Mouse (Mus musculus) neural tube, embryonic 13.5 days (tissue): ENCODE measurements around the gene Dhx15. TPM values are rescaled to one million over a fixed set of nuclear protein-coding genes. Genes with fewer than 3 reads are reported as not detected.

Experiments used
- ATAC-seq: fragments of 200-750 bp; cut with Nextera tagmentation; 2 replicates; pipeline ENCODE4 v1.8.0; 2017; ENCODE audit warnings: low read depth, mild to moderate bottlenecking, moderate TSS enrichment, moderate library complexity
- H3K27ac ChIP-seq: fragments of 300-500 bp; sonication (generic); replicated peaks from 2 replicates; pipeline ENCODE4 v1.5.1; 2015; ENCODE audit warnings: moderate library complexity, mild to moderate bottlenecking, inconsistent platforms
- H3K27me3 ChIP-seq: fragments of 300-500 bp; sonication (generic); 2 replicates; pipeline ENCODE4 v1.6.1; 2015; ENCODE audit warnings: mild to moderate bottlenecking, inconsistent platforms
- H3K36me3 ChIP-seq: fragments of 300-500 bp; sonication (generic); 2 replicates; pipeline ENCODE4 v1.6.1; 2015; ENCODE audit warnings: mild to moderate bottlenecking, inconsistent platforms
- H3K4me1 ChIP-seq: fragments of 300-500 bp; sonication (generic); replicated peaks from 2 replicates; pipeline ENCODE4 v1.6.1; 2015; ENCODE audit warnings: inconsistent platforms
- H3K4me2 ChIP-seq: fragments of 300-500 bp; sonication (generic); 2 replicates; pipeline ENCODE4 v1.6.1; 2015; ENCODE audit warnings: inconsistent platforms, mild to moderate bottlenecking, moderate library complexity
- H3K4me3 ChIP-seq: fragments of 300-500 bp; sonication (generic); 2 replicates; pipeline ENCODE4 v1.5.1; 2015; ENCODE audit warnings: mild to moderate bottlenecking, inconsistent platforms
- H3K9ac ChIP-seq: fragments of 300-500 bp; sonication (generic); 2 replicates; pipeline ENCODE4 v1.6.1; 2015; ENCODE audit warnings: moderate library complexity, mild to moderate bottlenecking, inconsistent platforms
- H3K9me3 ChIP-seq: fragments of 300-500 bp; sonication (generic); 2 replicates; pipeline ENCODE4 v1.6.1; 2016; ENCODE audit warnings: inconsistent platforms
- WGBS: fragments of 180-500 bp; shearing (Covaris S2); methylation state at CpG from one replicate; pipeline ENCODE4 v1.1.7; 2015; 5-methylcytosine and 5-hydroxymethylcytosine counted together
- polyA plus RNA-seq: library from polyadenylated mRNA; unstranded; fragments of >200 nt; fragmentation: Nextera tagmentation; extraction: Ambion mirVana; gene quantifications from 2 replicates; pipeline ENCODE4 v1.2.1, GENCODE M21; 2015

Dhx15 gene
- polyA plus RNA-seq, 1 experiment from 2014 or later, result 126 TPM

GRCm38 (mm10) chr5:52218238-52218637 is 27.9 kb upstream of the Dhx15 start:
- H3K27me3 ChIP-seq, result no peaks in the 10 kb centered on the region
- 0 out of 2 replicates have a peak overlapping the region, but pooled peaks have one; percentile 6 for H3K27ac ChIP-seq
- peaks cover 26% of the 10 kb centered on the region for H3K4me1 ChIP-seq
- no peaks in the 10 kb centered on the region for H3K9me3 ChIP-seq
- no peak overlapping the region for H3K4me2 ChIP-seq
- ATAC-seq, result no peak
- no peak overlapping the region for H3K9ac ChIP-seq
- WGBS, result 63% methylated on average over 6 of the region's 6 CpGs
- no peaks in the 10 kb centered on the region for H3K36me3 ChIP-seq
- no peak overlapping the region for H3K4me3 ChIP-seq

- no peak overlapping the region for H3K9ac ChIP-seq
- peaks cover 18% of the 10 kb centered on the region for H3K4me1 ChIP-seq
- H3K9me3 ChIP-seq, result no peaks in the 10 kb centered on the region
- WGBS, result 84% methylated on average over 7 of the region's 7 CpGs
- H3K27ac ChIP-seq, result no peak overlapping the region
- no peaks in the 10 kb centered on the region for H3K27me3 ChIP-seq
- ATAC-seq, result no peak
- H3K36me3 ChIP-seq, result no peaks in the 10 kb centered on the region
- H3K4me3 ChIP-seq, result no peak overlapping the region
- H3K4me2 ChIP-seq, result no peak overlapping the region
These were observed 23.0 kb upstream of the Dhx15 start for GRCm38 (mm10) chr5:52213143-52213900.

GRCm38 (mm10) chr5:52191180-52191468 is 810 bp upstream of the Dhx15 start:
- H3K9ac ChIP-seq, result peak overlapping the region; percentile 64
- WGBS, result 31% methylated on average over 1 of the region's 1 CpGs
- peaks cover 36% of the 10 kb centered on the region for H3K4me1 ChIP-seq
- peak overlapping the region; percentile 91 for H3K4me2 ChIP-seq
- H3K27ac ChIP-seq, result no peak overlapping the region
- peak overlapping the region; percentile 99 for H3K4me3 ChIP-seq
- H3K36me3 ChIP-seq, result no peaks in the 10 kb centered on the region
- H3K9me3 ChIP-seq, result no peaks in the 10 kb centered on the region
- no peak; the same call in 1 of the 2 replicates for ATAC-seq
- H3K27me3 ChIP-seq, result no peaks in the 10 kb centered on the region

- WGBS, result 1% methylated on average over 63 of the region's 63 CpGs
- Histone ChIP-seq H3K27ac (peak overlapping the region; percentile 97), H3K4me3 (peak overlapping the region; percentile 99), H3K9ac (peak overlapping the region; percentile 99), H3K4me2 (peak overlapping the region; percentile 91), H3K4me1 (peaks cover 45% of the 10 kb centered on the region), H3K27me3 (no peaks in the 10 kb centered on the region), H3K36me3 (no peaks in the 10 kb centered on the region), H3K9me3 (no peaks in the 10 kb centered on the region)
- peak; percentile 86 for ATAC-seq
These were observed 499 bp downstream of the Dhx15 start for GRCm38 (mm10) chr5:52189664-52190365.

- Histone ChIP-seq H3K9ac (peak overlapping the region; percentile 99; the same call in 1 of the 2 replicates), H3K36me3 (peaks cover 11% of the 10 kb centered on the region), H3K27ac (no peak overlapping the region), H3K27me3 (no peaks in the 10 kb centered on the region), H3K4me2 (peak overlapping the region; percentile 91), H3K4me1 (peaks cover 45% of the 10 kb centered on the region), H3K4me3 (peak overlapping the region; percentile 99), H3K9me3 (no peaks in the 10 kb centered on the region)
- 34% methylated on average over 3 of the region's 3 CpGs for WGBS
- no peak for ATAC-seq
These were observed 2.1 kb downstream of the Dhx15 start for GRCm38 (mm10) chr5:52188206-52188605.

GRCm38 (mm10) chr5:52177326-52177725 is 13.0 kb downstream of the Dhx15 start:
- Histone ChIP-seq H3K27ac (no peak overlapping the region), H3K9ac (no peak overlapping the region), H3K27me3 (no peaks in the 10 kb centered on the region), H3K4me3 (no peak overlapping the region), H3K4me2 (no peak overlapping the region), H3K36me3 (peaks cover 23% of the 10 kb centered on the region), H3K4me1 (no peaks in the 10 kb centered on the region), H3K9me3 (no peaks in the 10 kb centered on the region)
- WGBS, result 92% methylated on average over 1 of the region's 1 CpGs
- ATAC-seq, result no peak

- H3K9me3 ChIP-seq, result no peaks in the 10 kb centered on the region
- H3K9ac ChIP-seq, result no peak overlapping the region
- no peaks in the 10 kb centered on the region for H3K4me1 ChIP-seq
- no peak overlapping the region for H3K27ac ChIP-seq
- H3K4me2 ChIP-seq, result no peak overlapping the region
- no peaks in the 10 kb centered on the region for H3K27me3 ChIP-seq
- ATAC-seq, result no peak
- no peak overlapping the region for H3K4me3 ChIP-seq
- 69% methylated on average over 2 of the region's 2 CpGs for WGBS
- H3K36me3 ChIP-seq, result peaks cover 47% of the 10 kb centered on the region
These were observed 21.8 kb downstream of the Dhx15 start for GRCm38 (mm10) chr5:52168468-52168867.

- no peak overlapping the region for H3K4me2 ChIP-seq
- H3K27me3 ChIP-seq, result no peaks in the 10 kb centered on the region
- 92% methylated on average over 3 of the region's 3 CpGs for whole genome bisulfite sequencing
- ATAC-seq, result no peak
- H3K9me3 ChIP-seq, result no peaks in the 10 kb centered on the region
- H3K36me3 ChIP-seq, result peaks cover 29% of the 10 kb centered on the region
- no peaks in the 10 kb centered on the region for H3K4me1 ChIP-seq
- H3K4me3 ChIP-seq, result no peak overlapping the region
- H3K9ac ChIP-seq, result no peak overlapping the region
- H3K27ac ChIP-seq, result no peak overlapping the region
These were observed 41.2 kb downstream of the Dhx15 start for GRCm38 (mm10) chr5:52149138-52149537.

GRCm38 (mm10) chr5:52147141-52147540 is 43.2 kb downstream of the Dhx15 start:
- Histone ChIP-seq H3K9me3 (no peaks in the 10 kb centered on the region), H3K4me1 (no peaks in the 10 kb centered on the region), H3K4me2 (no peak overlapping the region), H3K27me3 (no peaks in the 10 kb centered on the region), H3K9ac (no peak overlapping the region), H3K27ac (no peak overlapping the region), H3K4me3 (no peak overlapping the region), H3K36me3 (peaks cover 17% of the 10 kb centered on the region)
- ATAC-seq, result no peak
- WGBS, result 91% methylated on average over 4 of the region's 4 CpGs

- Histone ChIP-seq H3K4me3 (no peak overlapping the region), H3K4me2 (no peak overlapping the region), H3K9me3 (no peaks in the 10 kb centered on the region), H3K36me3 (peaks cover 9% of the 10 kb centered on the region), H3K9ac (no peak overlapping the region), H3K27me3 (no peaks in the 10 kb centered on the region), H3K4me1 (no peaks in the 10 kb centered on the region), H3K27ac (no peak overlapping the region)
- WGBS, result 93% methylated on average over 6 of the region's 6 CpGs
- ATAC-seq, result no peak
These were observed 44.6 kb downstream of the Dhx15 start for GRCm38 (mm10) chr5:52145684-52146083.

- ATAC-seq, result no peak
- no peaks in the 10 kb centered on the region for H3K27me3 ChIP-seq
- H3K9me3 ChIP-seq, result no peaks in the 10 kb centered on the region
- peaks cover 6% of the 10 kb centered on the region; the same call in 1 of the 2 replicates for H3K36me3 ChIP-seq
- no peak overlapping the region for H3K27ac ChIP-seq
- no peak overlapping the region for H3K4me2 ChIP-seq
- no peak overlapping the region for H3K9ac ChIP-seq
- WGBS, result 85% methylated on average over 9 of the region's 9 CpGs
- no peak overlapping the region for H3K4me3 ChIP-seq
- no peaks in the 10 kb centered on the region for H3K4me1 ChIP-seq
These were observed 48.4 kb downstream of the Dhx15 start for GRCm38 (mm10) chr5:52141936-52142335.

GRCm38 (mm10) chr5:52138819-52139218 is 51.5 kb downstream of the Dhx15 start:
- Histone ChIP-seq H3K27ac (no peak overlapping the region), H3K4me1 (no peaks in the 10 kb centered on the region), H3K4me3 (no peak overlapping the region), H3K27me3 (no peaks in the 10 kb centered on the region), H3K9me3 (no peaks in the 10 kb centered on the region), H3K9ac (no peak overlapping the region), H3K4me2 (no peak overlapping the region), H3K36me3 (peaks cover 4% of the 10 kb centered on the region; the same call in 1 of the 2 replicates)
- no peak for ATAC-seq
- 88% methylated on average over 6 of the region's 6 CpGs for WGBS
